11 mouse cellular contexts compared by ENCODE assay signal in the genomic region with DNA sequence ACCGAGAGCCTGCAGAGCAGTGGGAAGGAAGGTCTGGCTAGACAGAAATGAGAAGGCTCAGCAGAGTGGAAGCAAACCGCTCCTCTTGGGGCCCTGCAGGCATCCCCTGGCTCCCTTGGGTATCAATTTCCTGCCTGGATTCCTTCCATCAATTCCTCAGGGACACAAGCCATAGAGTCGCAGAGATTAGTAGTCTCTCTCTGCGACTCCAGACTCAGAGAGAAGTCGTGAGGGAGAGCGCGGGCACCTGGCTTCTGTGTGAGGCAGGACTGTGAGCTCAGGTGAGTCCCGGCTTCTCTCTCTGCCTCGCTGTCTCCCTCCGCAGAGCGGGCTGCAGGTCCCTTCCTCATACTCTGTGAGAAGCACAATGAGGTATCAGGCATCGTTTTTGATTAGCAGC.
DNase-seq lines count a peak whose midpoint lies in the region; ATAC-seq and TF ChIP-seq lines count a peak whose summit lies in the region.
"Had no signal": no experiment of that assay in that cellular context is flagged by ENCODE, and none has a peak within 500 bp of the region (broad histone marks: within the 10 kb centered on the region; RNA-seq: fewer than 3 reads in every experiment).

No protein-coding gene starts in this region.

- ATAC-seq in heart, embryonic 15.5 days (replicated peaks; ENCODE audit: insufficient number of reproducible peaks, insufficient read depth, low FRiP score, low read depth) = no peak; the same call in 1 of the 2 replicates
- peak; percentile 29; the same call in 1 of the 2 replicates for ATAC-seq in midbrain, embryonic 16.5 days

- intact Hi-C loops in gastrocnemius, adult 2 months (cut with DNase I) = no loop called here
- intact Hi-C loops in gastrocnemius, postnatal 14 days (cut with DNase I; ENCODE audit: low total_unique reads) = no loop called here
- intact Hi-C loops in gastrocnemius, postnatal 36 days (cut with DNase I) = no loop called here

- no peak for TF ChIP-seq CTCF in gastrocnemius, adult 2 months (IDR thresholded peaks at IDR 0.05)

- H3K4me1 ChIP-seq in heart, embryonic 15.5 days (replicated peaks) = peaks cover 21% of the 10 kb centered on the region
- peaks cover 42% of the 10 kb centered on the region for H3K4me1 ChIP-seq in midbrain, embryonic 16.5 days (ENCODE audit: control insufficient read depth, insufficient read depth, low read length)

- H3K36me3 ChIP-seq in heart, embryonic 15.5 days = no peaks in the 10 kb centered on the region
- no peaks in the 10 kb centered on the region for H3K36me3 ChIP-seq in midbrain, embryonic 16.5 days (ENCODE audit: control insufficient read depth, insufficient read depth, low read length)

- H3K4me2 ChIP-seq in heart, embryonic 15.5 days = peak overlapping the region; percentile 46
- 0 out of 2 replicates have a peak overlapping the region, but pooled peaks have one; percentile 7 for H3K4me2 ChIP-seq in midbrain, embryonic 16.5 days (ENCODE audit: low read length)

- DNase-seq in gastrocnemius, adult 2 months = no peak
- DNase-seq in gastrocnemius, postnatal 14 days = no peak
- peak; percentile 40 to 42 for DNase-seq in kidney, postnatal 36 days
- no peak for DNase-seq in thymus, postnatal 25 days
- no peak for DNase-seq in gastrocnemius, postnatal 36 days
- DNase-seq in urinary bladder, postnatal 36 days (ENCODE audit: low spot score in 2 of 2) = no peak
- DNase-seq: cerebellum, postnatal 14 days; layer of hippocampus, adult 9-11 months had no signal

- peak overlapping the region; percentile 40 for H3K4me3 ChIP-seq in gastrocnemius, adult 2 months
- no peak overlapping the region for H3K4me3 ChIP-seq in heart, embryonic 15.5 days
- H3K4me3 ChIP-seq in midbrain, embryonic 16.5 days (ENCODE audit: low read depth, low read length) = no peak overlapping the region

- H3K9me3 ChIP-seq in heart, embryonic 15.5 days (replicated peaks) = no peaks in the 10 kb centered on the region
- no peaks in the 10 kb centered on the region for H3K9me3 ChIP-seq in midbrain, embryonic 16.5 days (replicated peaks; ENCODE audit: control insufficient read depth, low read length, poor library complexity, severe bottlenecking)

- H3K27ac ChIP-seq in gastrocnemius, adult 2 months = peak overlapping the region; percentile 63
- no peak overlapping the region for H3K27ac ChIP-seq in heart, embryonic 15.5 days
- peak overlapping the region; percentile 43; the same call in 1 of the 2 replicates for H3K27ac ChIP-seq in midbrain, embryonic 16.5 days (ENCODE audit: low read length)

- 30% methylated on average over 12 of the region's 12 CpGs for WGBS in heart, embryonic 15.5 days
- WGBS in midbrain, embryonic 16.5 days = 42% methylated on average over 12 of the region's 12 CpGs

- 0 out of 2 replicates have a peak, but pooled peaks cover 5% of the 10 kb centered on the region for H3K27me3 ChIP-seq in heart, embryonic 15.5 days
- no peaks in the 10 kb centered on the region for H3K27me3 ChIP-seq in midbrain, embryonic 16.5 days (ENCODE audit: control insufficient read depth, insufficient read depth, low read depth, low read length)
- H3K27me3 ChIP-seq: CH12.LX had no signal

- H3K9ac ChIP-seq in heart, embryonic 15.5 days = no peak overlapping the region
- peak overlapping the region; percentile 15; the same call in 1 of the 2 replicates for H3K9ac ChIP-seq in midbrain, embryonic 16.5 days (ENCODE audit: low read depth, low read length)

Comparison
In these comparisons a context has a peak if more than half of its experiments do, and no peak if none do; other contexts are left out.
1. DNase-seq: peak in kidney, postnatal 36 days (2 of 2); none in gastrocnemius, adult 2 months (single experiment), gastrocnemius, postnatal 14 days (single experiment), thymus, postnatal 25 days (single experiment), gastrocnemius, postnatal 36 days (0 of 2) and urinary bladder, postnatal 36 days (0 of 2).